In genomic region chr2:34347096-34347495, GRCm38 (mm10) we compare ENCODE assay signal across 22 mouse cellular contexts. TPM values are rescaled to one million over a fixed set of nuclear protein-coding genes. Genes with fewer than 3 reads are reported as not detected.
DNase-seq lines count a peak whose midpoint lies in the region; ATAC-seq and TF ChIP-seq lines count a peak whose summit lies in the region.
"Had no signal": no experiment of that assay in that cellular context is flagged by ENCODE, and none has a peak within 500 bp of the region (broad histone marks: within the 10 kb centered on the region; RNA-seq: fewer than 3 reads in every experiment).

No protein-coding gene starts in this region.

- no peak overlapping the region for H3K4me3 ChIP-seq in forebrain, embryonic 13.5 days
- no peak overlapping the region for H3K4me3 ChIP-seq in forebrain, embryonic 10.5 days
- H3K4me3 ChIP-seq in midbrain, embryonic 13.5 days (replicated peaks) = no peak overlapping the region
- H3K4me3 ChIP-seq in midbrain, embryonic 10.5 days = no peak overlapping the region
- no peak overlapping the region for H3K4me3 ChIP-seq in hindbrain, embryonic 14.5 days (replicated peaks; ENCODE audit: low read length)
- no peak overlapping the region for H3K4me3 ChIP-seq in midbrain, postnatal 0 days (ENCODE audit: low read depth, low read length)
- H3K4me3 ChIP-seq: kidney, embryonic 15.5 days; left cerebral cortex, adult 2 months; limb, embryonic 10.5 days had no signal

- TF ChIP-seq CTCF in midbrain, postnatal 0 days (IDR thresholded peaks at IDR 0.05) = no peak

- H3K4me1 ChIP-seq in forebrain, embryonic 13.5 days = peaks cover 10% of the 10 kb centered on the region
- peaks cover 21% of the 10 kb centered on the region for H3K4me1 ChIP-seq in forebrain, embryonic 10.5 days
- H3K4me1 ChIP-seq in midbrain, embryonic 13.5 days (replicated peaks) = peaks cover 25% of the 10 kb centered on the region
- H3K4me1 ChIP-seq in midbrain, embryonic 10.5 days = peaks cover 20% of the 10 kb centered on the region
- H3K4me1 ChIP-seq in hindbrain, embryonic 14.5 days (replicated peaks; ENCODE audit: control insufficient read depth, insufficient read depth, low read length) = peaks cover 34% of the 10 kb centered on the region
- no peaks in the 10 kb centered on the region for H3K4me1 ChIP-seq in midbrain, postnatal 0 days (ENCODE audit: insufficient read depth, low read length)

- no peaks in the 10 kb centered on the region for H3K36me3 ChIP-seq in forebrain, embryonic 13.5 days (ENCODE audit: poor library complexity, severe bottlenecking)
- H3K36me3 ChIP-seq in forebrain, embryonic 10.5 days (replicated peaks) = peaks cover 5% of the 10 kb centered on the region
- 0 out of 2 replicates have a peak, but pooled peaks cover 5% of the 10 kb centered on the region for H3K36me3 ChIP-seq in midbrain, embryonic 13.5 days
- H3K36me3 ChIP-seq in midbrain, embryonic 10.5 days = peaks cover 9% of the 10 kb centered on the region
- H3K36me3 ChIP-seq in hindbrain, embryonic 14.5 days (replicated peaks; ENCODE audit: control insufficient read depth, insufficient read depth) = 0 out of 2 replicates have a peak, but pooled peaks cover 7% of the 10 kb centered on the region
- H3K36me3 ChIP-seq in midbrain, postnatal 0 days (ENCODE audit: insufficient read depth, low read length) = no peaks in the 10 kb centered on the region
- H3K36me3 ChIP-seq: G1E had no signal

- H3K27me3 ChIP-seq in forebrain, embryonic 13.5 days = no peaks in the 10 kb centered on the region
- H3K27me3 ChIP-seq in forebrain, embryonic 10.5 days (ENCODE audit: poor library complexity, severe bottlenecking) = no peaks in the 10 kb centered on the region
- no peaks in the 10 kb centered on the region for H3K27me3 ChIP-seq in midbrain, embryonic 13.5 days
- no peaks in the 10 kb centered on the region for H3K27me3 ChIP-seq in midbrain, embryonic 10.5 days (ENCODE audit: low read depth, poor library complexity, severe bottlenecking)
- no peaks in the 10 kb centered on the region for H3K27me3 ChIP-seq in hindbrain, embryonic 14.5 days (ENCODE audit: control insufficient read depth, insufficient read depth, low read length)
- no peaks in the 10 kb centered on the region for H3K27me3 ChIP-seq in midbrain, postnatal 0 days (ENCODE audit: insufficient read depth, low read length)
- H3K27me3 ChIP-seq: kidney, embryonic 15.5 days had no signal

- 46% methylated on average over 6 of the region's 6 CpGs for WGBS in forebrain, embryonic 13.5 days
- 79% methylated on average over 6 of the region's 6 CpGs for WGBS in forebrain, embryonic 10.5 days
- 36% methylated on average over 6 of the region's 6 CpGs for WGBS in midbrain, embryonic 13.5 days
- WGBS in midbrain, embryonic 10.5 days = 82% methylated on average over 6 of the region's 6 CpGs
- WGBS in hindbrain, embryonic 14.5 days = 31% methylated on average over 6 of the region's 6 CpGs
- WGBS in midbrain, postnatal 0 days = 27% methylated on average over 6 of the region's 6 CpGs

- no peak for DNase-seq in forebrain, embryonic 10.5 days (ENCODE audit: extremely low spot score, low spot score)
- DNase-seq in midbrain, embryonic 10.5 days (ENCODE audit: low spot score) = no peak
- DNase-seq in hindbrain, embryonic 14.5 days (ENCODE audit: low spot score) = no peak
- no peak for DNase-seq in midbrain, postnatal 0 days (ENCODE audit: low spot score)
- no peak for DNase-seq in cerebellum, postnatal 25 days
- DNase-seq: adrenal gland, postnatal 36 days; cerebellum, adult 2 months; gastrocnemius, postnatal 36 days; kidney, postnatal 4 days; layer of hippocampus, adult 9-11 months; liver, postnatal 0 days; right cerebral cortex, postnatal 14 days; spleen, adult 18-20 months; thymus, adult 2 months had no signal

- no peak overlapping the region for H3K9ac ChIP-seq in forebrain, embryonic 13.5 days
- H3K9ac ChIP-seq in midbrain, embryonic 13.5 days (replicated peaks) = no peak overlapping the region; the same call in 1 of the 2 replicates
- H3K9ac ChIP-seq in hindbrain, embryonic 14.5 days = no peak overlapping the region
- H3K9ac ChIP-seq in midbrain, postnatal 0 days (replicated peaks; ENCODE audit: low read length, poor library complexity, severe bottlenecking) = no peak overlapping the region
- H3K9ac ChIP-seq: kidney, embryonic 15.5 days; liver, postnatal 0 days had no signal

- ATAC-seq in forebrain, embryonic 13.5 days = 0 out of 2 replicates have a peak, but pooled peaks have one; percentile 27
- no peak for ATAC-seq in midbrain, embryonic 13.5 days
- no peak for ATAC-seq in hindbrain, embryonic 14.5 days (ENCODE audit: low FRiP score)
- no peak for ATAC-seq in midbrain, postnatal 0 days (ENCODE audit: low FRiP score)
- no peak for ATAC-seq in frontal cortex, adult (ENCODE audit: low TSS enrichment)
- ATAC-seq: intestine, postnatal 0 days; liver, postnatal 0 days had no signal

- H3K4me2 ChIP-seq in forebrain, embryonic 13.5 days = no peak overlapping the region
- H3K4me2 ChIP-seq in midbrain, embryonic 13.5 days (replicated peaks) = no peak overlapping the region
- peak overlapping the region; percentile 17; the same call in 1 of the 2 replicates for H3K4me2 ChIP-seq in hindbrain, embryonic 14.5 days (replicated peaks)
- no peak overlapping the region for H3K4me2 ChIP-seq in midbrain, postnatal 0 days (ENCODE audit: low read depth, low read length, poor library complexity, severe bottlenecking)
- H3K4me2 ChIP-seq: kidney, embryonic 15.5 days had no signal

- peak overlapping the region; percentile 28; the same call in 1 of the 2 replicates for H3K27ac ChIP-seq in forebrain, embryonic 13.5 days
- no peak overlapping the region for H3K27ac ChIP-seq in forebrain, embryonic 10.5 days
- H3K27ac ChIP-seq in midbrain, embryonic 13.5 days = peak overlapping the region; percentile 65
- H3K27ac ChIP-seq in midbrain, embryonic 10.5 days (replicated peaks) = no peak overlapping the region
- peak overlapping the region; percentile 62; the same call in 1 of the 2 replicates for H3K27ac ChIP-seq in hindbrain, embryonic 14.5 days
- peak overlapping the region; percentile 38 for H3K27ac ChIP-seq in midbrain, postnatal 0 days (ENCODE audit: low read depth, low read length)
- H3K27ac ChIP-seq: kidney, embryonic 15.5 days; left cerebral cortex, adult 2 months; limb, embryonic 10.5 days had no signal

- no peaks in the 10 kb centered on the region for H3K9me3 ChIP-seq in forebrain, embryonic 13.5 days (replicated peaks)
- no peaks in the 10 kb centered on the region for H3K9me3 ChIP-seq in forebrain, embryonic 10.5 days
- no peaks in the 10 kb centered on the region for H3K9me3 ChIP-seq in midbrain, embryonic 13.5 days
- no peaks in the 10 kb centered on the region for H3K9me3 ChIP-seq in midbrain, embryonic 10.5 days (replicated peaks)
- H3K9me3 ChIP-seq in hindbrain, embryonic 14.5 days (ENCODE audit: control insufficient read depth, low read length) = no peaks in the 10 kb centered on the region
- no peaks in the 10 kb centered on the region for H3K9me3 ChIP-seq in midbrain, postnatal 0 days (ENCODE audit: low read length)
- H3K9me3 ChIP-seq: G1E; kidney, embryonic 15.5 days; limb, embryonic 10.5 days had no signal

RNA-seq across cellular contexts. Expression of gene Pbx3, which starts 25.8 kb away (rescaled TPM):
- polyA plus RNA-seq in forebrain, embryonic 13.5 days (2015; fragmentation: Nextera tagmentation; extraction: Ambion mirVana) = 40.4 and 64.9 TPM in 2 replicates
- 26.2 and 27.4 TPM in 2 replicates for polyA plus RNA-seq in forebrain, embryonic 10.5 days (2016; fragmentation: Nextera tagmentation; extraction: Ambion mirVana)
- 87.8 and 101 TPM in 2 replicates for polyA plus RNA-seq in midbrain, embryonic 13.5 days (2015; fragmentation: Nextera tagmentation; extraction: Ambion mirVana)
- polyA plus RNA-seq in midbrain, embryonic 10.5 days (2016; fragmentation: Nextera tagmentation; extraction: Ambion mirVana) = 32.3 and 35.9 TPM in 2 replicates
- 156 and 167 TPM in 2 replicates for polyA plus RNA-seq in hindbrain, embryonic 14.5 days (2014; fragmentation: Nextera tagmentation; extraction: Ambion mirVana)
- 105 and 117 TPM in 2 replicates for total RNA-seq in midbrain, postnatal 0 days (2014; rRNA removed)
- polyA plus RNA-seq in midbrain, postnatal 0 days (2015; fragmentation: Nextera tagmentation; extraction: Ambion mirVana) = 62.3 and 68.3 TPM in 2 replicates

RNA-seq across cellular contexts. Expression of gene Mapkap1, which starts 59.5 kb away (rescaled TPM):
- 97.8 and 102 TPM in 2 replicates for polyA plus RNA-seq in forebrain, embryonic 13.5 days (2015; fragmentation: Nextera tagmentation; extraction: Ambion mirVana)
- polyA plus RNA-seq in forebrain, embryonic 10.5 days (2016; fragmentation: Nextera tagmentation; extraction: Ambion mirVana) = 83.7 and 84.2 TPM in 2 replicates
- 93.4 and 101 TPM in 2 replicates for polyA plus RNA-seq in midbrain, embryonic 13.5 days (2015; fragmentation: Nextera tagmentation; extraction: Ambion mirVana)
- polyA plus RNA-seq in midbrain, embryonic 10.5 days (2016; fragmentation: Nextera tagmentation; extraction: Ambion mirVana) = 93.4 and 103 TPM in 2 replicates
- polyA plus RNA-seq in hindbrain, embryonic 14.5 days (2014; fragmentation: Nextera tagmentation; extraction: Ambion mirVana) = 100 and 101 TPM in 2 replicates
- 101 and 121 TPM in 2 replicates for total RNA-seq in midbrain, postnatal 0 days (2014; rRNA removed)
- polyA plus RNA-seq in midbrain, postnatal 0 days (2015; fragmentation: Nextera tagmentation; extraction: Ambion mirVana) = 73.5 and 83.0 TPM in 2 replicates

Comparison
In these comparisons a context has a peak if more than half of its experiments do, and no peak if none do; other contexts are left out.
1. H3K27ac ChIP-seq: peak in forebrain, embryonic 13.5 days (single experiment), midbrain, embryonic 13.5 days (single experiment), hindbrain, embryonic 14.5 days (single experiment) and midbrain, postnatal 0 days (single experiment); none in forebrain, embryonic 10.5 days (single experiment) and midbrain, embryonic 10.5 days (single experiment).